Mouse (Mus musculus) induced T-regulatory cell, adult 2 months (primary cell): ENCODE results near the gene Gm45713.
"Not testable (repeated sequence)": the region's sequence is repeated elsewhere in the genome, so short reads cannot be mapped to it uniquely, and the experiment has no call there.

Experiments used
- DNase-seq: peaks from one replicate; pipeline ENCODE4 v3.0.0-alpha.2; 2012; ENCODE audit warnings: low read depth

The Gm45713 gene

GRCm38 (mm10) chr7:45141914-45142313 is 5.9 kb upstream of the Gm45713 start:
- no peak for DNase-seq

- DNase-seq: no peak
Observed at GRCm38 (mm10) chr7:45141319-45141718, 5.3 kb upstream of the Gm45713 start.

- no peak for DNase-seq
Observed at GRCm38 (mm10) chr7:45139904-45140723, 4.1 kb upstream of the Gm45713 start.

- DNase-seq: no peak
Observed at GRCm38 (mm10) chr7:45138403-45138802, 2.4 kb upstream of the Gm45713 start.

GRCm38 (mm10) chr7:45137171-45138006 is 1.4 kb upstream of the Gm45713 start:
- DNase-seq: peak; percentile 69

- DNase-seq: peak; percentile 67
Observed at GRCm38 (mm10) chr7:45135370-45135769, 661 bp downstream of the Gm45713 start.

- peak; percentile 89 for DNase-seq
Observed at GRCm38 (mm10) chr7:45134544-45135026, 1.4 kb downstream of the Gm45713 start.

- DNase-seq: peak; percentile 40
Observed at GRCm38 (mm10) chr7:45133446-45134159, 2.4 kb downstream of the Gm45713 start.

- no peak for DNase-seq
Observed at GRCm38 (mm10) chr7:45131850-45132249, 4.2 kb downstream of the Gm45713 start.

GRCm38 (mm10) chr7:45129776-45130512 is 6.1 kb downstream of the Gm45713 start:
- no peak for DNase-seq

GRCm38 (mm10) chr7:45129318-45129717 is 6.7 kb downstream of the Gm45713 start:
- no peak for DNase-seq

GRCm38 (mm10) chr7:45128624-45129246 is 7.3 kb downstream of the Gm45713 start, which contains the start of gene Rpl13a:
Gene Rpl13a, minus strand, starts transcription at chr7:45128761.
- peak; percentile 100 for DNase-seq

- DNase-seq: no peak
Observed at GRCm38 (mm10) chr7:45127700-45128224, 8.3 kb downstream of the Gm45713 start.

GRCm38 (mm10) chr7:45126844-45127699 is 9.0 kb downstream of the Gm45713 start:
- peak; percentile 59 for DNase-seq

GRCm38 (mm10) chr7:45126147-45126843 is 9.7 kb downstream of the Gm45713 start:
- peak; percentile 34 for DNase-seq

GRCm38 (mm10) chr7:45125649-45126048 is 10.4 kb downstream of the Gm45713 start:
- not testable (repeated sequence) for DNase-seq

GRCm38 (mm10) chr7:45125144-45125600 is 10.9 kb downstream of the Gm45713 start:
- peak; percentile 77 for DNase-seq

GRCm38 (mm10) chr7:45124224-45125143 is 11.5 kb downstream of the Gm45713 start, which contains the start of gene Rps11:
Gene Rps11, minus strand, starts transcription at chr7:45124439.
- DNase-seq: peak; percentile 100
